Mouse (Mus musculus): ENCODE results near the gene Sncb. TPM values are rescaled to one million over a fixed set of nuclear protein-coding genes. Genes with fewer than 3 reads are reported as not detected.

The Sncb gene
- polyA plus RNA-seq, 1 experiment from 2014 or later = not detected

DNA sequence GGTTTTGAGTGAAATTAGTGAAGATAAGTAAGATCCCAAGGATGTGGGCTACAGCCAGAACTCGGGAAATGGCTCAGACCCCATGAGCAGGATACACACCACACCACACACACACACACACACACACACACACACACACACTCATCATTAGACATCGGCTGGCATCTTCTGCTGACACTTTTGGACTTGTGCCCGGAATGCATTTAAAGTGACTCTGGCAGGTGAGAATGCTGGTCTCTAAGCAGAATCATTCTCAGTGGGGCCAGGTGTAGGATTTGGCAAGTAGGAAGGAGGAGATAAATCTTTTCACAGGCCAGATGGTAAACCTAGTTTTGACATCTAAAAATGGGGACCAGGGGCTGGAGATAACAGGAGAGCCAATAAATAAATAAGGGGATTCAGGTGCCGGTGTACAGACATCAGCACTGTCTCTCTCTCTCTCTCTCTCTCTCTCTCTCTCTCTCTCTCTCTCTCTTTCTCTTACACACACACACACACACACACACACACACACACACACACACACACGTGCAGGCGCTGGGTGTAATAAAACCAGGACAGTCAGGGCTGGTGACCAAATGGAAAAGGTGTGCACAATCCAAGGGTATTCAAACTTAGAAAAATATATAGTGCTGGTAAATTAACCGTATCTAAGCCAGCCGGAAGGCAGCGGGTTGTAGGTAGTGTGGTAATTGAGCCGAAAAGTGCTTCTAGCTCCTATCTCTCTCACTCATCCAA, 9.1 kb downstream of the Sncb start:
- peaks cover 6% of the 10 kb centered on the region; the same call in 1 of the 2 replicates for H3K4me1 ChIP-seq (replicated peaks; ENCODE audit: insufficient read depth, low read length)
- WGBS = 46% methylated on average over 10 of the region's 10 CpGs
- ATAC-seq (replicated peaks; ENCODE audit: low FRiP score, low read depth) = no peak
- H3K36me3 ChIP-seq (ENCODE audit: insufficient read depth, low read length) = no peaks in the 10 kb centered on the region
- peak overlapping the region; percentile 60 for H3K4me2 ChIP-seq (ENCODE audit: low read length)
- no peak for TF ChIP-seq CTCF (IDR thresholded peaks at IDR 0.05; ENCODE audit: low read depth)
- H3K9ac ChIP-seq (ENCODE audit: low read depth, low read length) = no peak overlapping the region
- 0 out of 2 replicates have a peak, but pooled peaks cover 6% of the 10 kb centered on the region for H3K27me3 ChIP-seq (ENCODE audit: insufficient read depth, low read length)
- no peak overlapping the region for H3K27ac ChIP-seq
- H3K4me3 ChIP-seq (replicated peaks; ENCODE audit: low read depth, low read length) = peak overlapping the region; percentile 12; the same call in 1 of the 2 replicates
- DNase-seq (ENCODE audit: low spot score) = no peak
- H3K9me3 ChIP-seq (replicated peaks; ENCODE audit: low read length) = no peaks in the 10 kb centered on the region

- H3K4me2 ChIP-seq (ENCODE audit: low read length) = no peak overlapping the region
These were observed 10.2 kb downstream of the Sncb start for GRCm38 (mm10) chr13:54756156-54756712.

DNA sequence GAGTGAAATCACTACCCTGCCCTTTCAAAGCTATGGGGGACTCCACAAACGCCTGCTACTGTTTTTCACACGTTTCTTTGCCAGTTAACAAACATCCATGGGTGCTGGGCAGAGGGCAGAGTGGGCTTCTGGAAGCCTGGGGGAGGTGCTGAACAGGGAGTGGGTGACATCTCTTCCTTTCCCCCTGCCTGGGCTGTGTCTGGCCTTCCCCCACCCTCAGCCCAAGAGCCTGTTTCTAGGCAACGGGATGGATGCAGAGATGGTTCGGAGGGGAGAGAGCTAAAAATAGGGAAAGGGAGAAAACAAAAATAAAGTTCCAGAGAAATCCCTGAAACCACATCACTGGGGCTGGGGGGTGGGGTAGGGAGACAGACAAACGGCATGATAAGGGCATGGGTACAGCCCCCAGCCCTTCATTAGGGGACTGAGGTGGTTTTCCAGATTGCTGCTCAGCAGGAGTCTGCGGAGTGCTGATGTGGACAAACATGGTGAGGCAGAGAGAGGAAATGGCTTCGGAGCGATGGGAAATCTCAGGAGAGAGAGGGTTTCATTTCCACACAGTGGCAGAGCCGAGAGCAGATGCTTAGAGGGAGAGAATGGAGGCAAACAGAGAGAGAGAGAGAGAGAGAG, 11.1 kb downstream of the Sncb start:
- Histone ChIP-seq H3K9ac (ENCODE audit: low read depth, low read length) (no peak overlapping the region), H3K36me3 (ENCODE audit: insufficient read depth, low read length) (no peaks in the 10 kb centered on the region), H3K27me3 (ENCODE audit: insufficient read depth, low read length) (peaks cover 8% of the 10 kb centered on the region; the same call in 1 of the 2 replicates), H3K27ac (no peak overlapping the region), H3K4me1 (replicated peaks; ENCODE audit: insufficient read depth, low read length) (peaks cover 6% of the 10 kb centered on the region; the same call in 1 of the 2 replicates), H3K4me2 (ENCODE audit: low read length) (no peak overlapping the region), H3K9me3 (replicated peaks; ENCODE audit: low read length) (no peaks in the 10 kb centered on the region), H3K4me3 (replicated peaks; ENCODE audit: low read depth, low read length) (no peak overlapping the region)
- no peak for TF ChIP-seq CTCF (IDR thresholded peaks at IDR 0.05; ENCODE audit: low read depth)
- DNase-seq (ENCODE audit: low spot score) (no peak), ATAC-seq (replicated peaks; ENCODE audit: low FRiP score, low read depth) (no peak)
- WGBS = 29% methylated on average over 9 of the region's 9 CpGs

More at GRCm38 (mm10) chr13:54756156-54756712, 10.2 kb downstream of the Sncb start:
- Histone ChIP-seq H3K27me3 (ENCODE audit: insufficient read depth, low read length) (0 out of 2 replicates have a peak, but pooled peaks cover 6% of the 10 kb centered on the region), H3K36me3 (ENCODE audit: insufficient read depth, low read length) (no peaks in the 10 kb centered on the region), H3K9me3 (replicated peaks; ENCODE audit: low read length) (no peaks in the 10 kb centered on the region), H3K27ac (no peak overlapping the region), H3K4me3 (replicated peaks; ENCODE audit: low read depth, low read length) (no peak overlapping the region), H3K9ac (ENCODE audit: low read depth, low read length) (no peak overlapping the region), H3K4me1 (replicated peaks; ENCODE audit: insufficient read depth, low read length) (peaks cover 6% of the 10 kb centered on the region; the same call in 1 of the 2 replicates)
- DNase-seq (ENCODE audit: low spot score) (no peak), ATAC-seq (replicated peaks; ENCODE audit: low FRiP score, low read depth) (no peak)
- no peak for TF ChIP-seq CTCF (IDR thresholded peaks at IDR 0.05; ENCODE audit: low read depth)
- 90% methylated on average over 8 of the region's 8 CpGs for WGBS

- no peak overlapping the region for H3K27ac ChIP-seq
- no peak for DNase-seq (ENCODE audit: low spot score)
- no peak for TF ChIP-seq CTCF (IDR thresholded peaks at IDR 0.05; ENCODE audit: low read depth)
- peaks cover 12% of the 10 kb centered on the region; the same call in 1 of the 2 replicates for H3K4me1 ChIP-seq (replicated peaks; ENCODE audit: insufficient read depth, low read length)
- H3K9ac ChIP-seq (ENCODE audit: low read depth, low read length) = no peak overlapping the region
- no peaks in the 10 kb centered on the region for H3K36me3 ChIP-seq (ENCODE audit: insufficient read depth, low read length)
- no peak for ATAC-seq (replicated peaks; ENCODE audit: low FRiP score, low read depth)
- H3K4me2 ChIP-seq (ENCODE audit: low read length) = no peak overlapping the region
- peaks cover 9% of the 10 kb centered on the region for H3K27me3 ChIP-seq (ENCODE audit: insufficient read depth, low read length)
- WGBS = 42% methylated on average over 12 of the region's 12 CpGs
- no peaks in the 10 kb centered on the region for H3K9me3 ChIP-seq (replicated peaks; ENCODE audit: low read length)
- no peak overlapping the region for H3K4me3 ChIP-seq (replicated peaks; ENCODE audit: low read depth, low read length)
These were observed 12.0 kb downstream of the Sncb start for GRCm38 (mm10) chr13:54754169-54755080.

DNA sequence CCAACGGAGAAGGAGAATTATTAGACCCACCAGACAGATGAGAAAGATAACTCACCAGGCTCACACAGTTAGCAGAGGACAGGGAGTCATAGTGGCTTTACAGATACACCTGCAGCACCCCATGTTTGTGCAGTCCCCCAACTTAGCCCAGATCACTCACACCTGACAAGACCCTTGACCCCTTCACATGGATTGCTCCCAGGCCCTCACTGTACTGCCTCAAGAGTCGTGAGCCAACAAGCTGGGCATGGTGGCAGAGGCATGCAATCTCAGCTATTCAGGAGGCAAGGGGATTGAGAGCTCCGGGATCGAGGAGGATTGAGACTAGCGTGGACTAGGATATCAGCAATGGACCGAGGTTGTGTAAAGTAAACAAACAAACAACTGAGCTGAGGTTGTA, 12.7 kb downstream of the Sncb start:
- H3K9me3 ChIP-seq (replicated peaks; ENCODE audit: low read length) = no peaks in the 10 kb centered on the region
- H3K27ac ChIP-seq = no peak overlapping the region
- H3K4me3 ChIP-seq (replicated peaks; ENCODE audit: low read depth, low read length) = no peak overlapping the region
- H3K27me3 ChIP-seq (ENCODE audit: insufficient read depth, low read length) = peaks cover 8% of the 10 kb centered on the region
- H3K4me1 ChIP-seq (replicated peaks; ENCODE audit: insufficient read depth, low read length) = peaks cover 9% of the 10 kb centered on the region; the same call in 1 of the 2 replicates
- DNase-seq (ENCODE audit: low spot score) (no peak), ATAC-seq (replicated peaks; ENCODE audit: low FRiP score, low read depth) (no peak)
- TF ChIP-seq CTCF (IDR thresholded peaks at IDR 0.05; ENCODE audit: low read depth) = no peak
- no peak overlapping the region for H3K4me2 ChIP-seq (ENCODE audit: low read length)
- no peak overlapping the region for H3K9ac ChIP-seq (ENCODE audit: low read depth, low read length)
- no peaks in the 10 kb centered on the region for H3K36me3 ChIP-seq (ENCODE audit: insufficient read depth, low read length)
- WGBS = 67% methylated on average over 6 of the region's 6 CpGs

All from kidney, postnatal 0 days (tissue).